Mouse (Mus musculus) stomach, postnatal 0 days (tissue): ENCODE data around the gene Mob3b. TPM values are rescaled to one million over a fixed set of nuclear protein-coding genes. Genes with fewer than 3 reads are reported as not detected.

Source experiments
- ATAC-seq: fragments of 200-750 bp; cut with Nextera tagmentation; 2 replicates; pipeline ENCODE4 v1.8.0; 2017; ENCODE audit not compliant: low FRiP score, low TSS enrichment
- DNase-seq: peaks from one replicate; pipeline ENCODE4 v3.0.0-alpha.2; 2016; ENCODE audit warnings: low spot score
- H3K27ac ChIP-seq: fragments of 300-500 bp; sonication (generic); replicated peaks from 2 replicates; pipeline ENCODE4 v1.5.1; 2014; ENCODE audit warnings: mild to moderate bottlenecking, control low read depth
- H3K27me3 ChIP-seq: fragments of 300-500 bp; sonication (generic); 2 replicates; pipeline ENCODE4 v1.6.1; 2014; ENCODE audit warnings: low read length; ENCODE audit not compliant: control insufficient read depth, insufficient read depth
- H3K36me3 ChIP-seq: fragments of 300-500 bp; sonication (generic); 2 replicates; pipeline ENCODE4 v1.6.1; 2014; ENCODE audit warnings: low read length, mixed read lengths; ENCODE audit not compliant: control insufficient read depth, insufficient read depth
- H3K4me1 ChIP-seq: fragments of 300-500 bp; sonication (generic); replicated peaks from 2 replicates; pipeline ENCODE4 v1.6.1; 2014; ENCODE audit warnings: antibody characterized with exemption; ENCODE audit not compliant: control insufficient read depth, insufficient read depth
- H3K4me2 ChIP-seq: fragments of 300-500 bp; sonication (generic); replicated peaks from 2 replicates; pipeline ENCODE4 v1.6.1; 2014; ENCODE audit warnings: low read depth, mild to moderate bottlenecking, control low read depth, moderate library complexity
- H3K4me3 ChIP-seq: fragments of 300-500 bp; sonication (generic); 2 replicates; pipeline ENCODE4 v1.5.1; 2014; ENCODE audit warnings: low read depth, low read length, control low read depth
- H3K9ac ChIP-seq: fragments of 300-500 bp; sonication (generic); 2 replicates; pipeline ENCODE4 v1.6.1; 2014; ENCODE audit warnings: mild to moderate bottlenecking, low read length, control low read depth, mixed read lengths
- H3K9me3 ChIP-seq: fragments of 300-500 bp; sonication (generic); 2 replicates; pipeline ENCODE4 v1.6.1; 2016; ENCODE audit warnings: low read length; ENCODE audit not compliant: control insufficient read depth
- CTCF ChIP-seq: IDR thresholded peaks from 2 replicates; pipeline ENCODE4 v1.5.1; 2016; ENCODE audit warnings: antibody characterized with exemption, low read depth, mild to moderate bottlenecking, moderate library complexity
- EP300 ChIP-seq: optimal IDR thresholded peaks from 2 replicates; pipeline ENCODE3; 2016; ENCODE audit warnings: antibody characterized with exemption
- WGBS: fragments of 180-500 bp; shearing (Covaris S2); extraction: QIAGEN DNeasy Blood & Tissue Kit; methylation state at CpG from one replicate; pipeline ENCODE4 v1.1.7; 2014; 5-methylcytosine and 5-hydroxymethylcytosine counted together
- polyA plus RNA-seq: library from polyadenylated mRNA; unstranded; fragments of >200 nt; fragmentation: Nextera tagmentation; extraction: Ambion mirVana; gene quantifications from 2 replicates; pipeline ENCODE4 v1.2.1, GENCODE M21; 2015

The Mob3b gene
- polyA plus RNA-seq, 1 experiment from 2014 or later: 15.0 TPM

- Histone ChIP-seq H3K27me3 (no peaks in the 10 kb centered on the region), H3K27ac (peak overlapping the region; percentile 53; the same call in 1 of the 2 replicates), H3K4me2 (no peak overlapping the region), H3K4me1 (peaks cover 7% of the 10 kb centered on the region; the same call in 1 of the 2 replicates), H3K4me3 (no peak overlapping the region), H3K9me3 (no peaks in the 10 kb centered on the region), H3K9ac (no peak overlapping the region), H3K36me3 (no peaks in the 10 kb centered on the region)
- no peak for DNase-seq
- no peak for TF ChIP-seq CTCF
- no peak for TF ChIP-seq EP300
- 0 out of 2 replicates have a peak, but pooled peaks have one; percentile 10 for ATAC-seq
- WGBS: 62% methylated on average over 12 of the region's 12 CpGs
Measured at GRCm38 (mm10) chr4:34987109-34987508, 170.2 kb downstream of the Mob3b start.

- Histone ChIP-seq H3K4me2 (no peak overlapping the region), H3K36me3 (no peaks in the 10 kb centered on the region), H3K9ac (no peak overlapping the region), H3K9me3 (no peaks in the 10 kb centered on the region), H3K27ac (peak overlapping the region; percentile 53; the same call in 1 of the 2 replicates), H3K4me3 (no peak overlapping the region), H3K4me1 (peaks cover 4% of the 10 kb centered on the region; the same call in 1 of the 2 replicates), H3K27me3 (no peaks in the 10 kb centered on the region)
- DNase-seq: no peak
- ATAC-seq: 0 out of 2 replicates have a peak, but pooled peaks have one; percentile 6
- no peak for TF ChIP-seq EP300
- TF ChIP-seq CTCF: peak; percentile 39; the same call in 1 of the 2 replicates
- 29% methylated on average over 4 of the region's 4 CpGs for WGBS
Measured at GRCm38 (mm10) chr4:34986647-34987046, 170.6 kb downstream of the Mob3b start.

- no peak overlapping the region for H3K4me2 ChIP-seq
- no peak overlapping the region for H3K9ac ChIP-seq
- H3K4me1 ChIP-seq: no peaks in the 10 kb centered on the region
- DNase-seq (peak; percentile 56), ATAC-seq (peak; percentile 75; the same call in 1 of the 2 replicates)
- no peaks in the 10 kb centered on the region for H3K9me3 ChIP-seq
- no peak overlapping the region for H3K27ac ChIP-seq
- no peak for TF ChIP-seq EP300
- no peak for TF ChIP-seq CTCF
- 69% methylated on average over 4 of the region's 4 CpGs for WGBS
- H3K4me3 ChIP-seq: no peak overlapping the region
- H3K27me3 ChIP-seq: no peaks in the 10 kb centered on the region
- H3K36me3 ChIP-seq: no peaks in the 10 kb centered on the region
Measured at GRCm38 (mm10) chr4:34984377-34984776, 172.9 kb downstream of the Mob3b start.

GRCm38 (mm10) chr4:34983511-34983910, 173.8 kb downstream of the Mob3b start:
- WGBS: 49% methylated on average over 6 of the region's 6 CpGs
- Histone ChIP-seq H3K4me1 (no peaks in the 10 kb centered on the region), H3K36me3 (no peaks in the 10 kb centered on the region), H3K9ac (no peak overlapping the region), H3K4me3 (no peak overlapping the region), H3K27ac (no peak overlapping the region), H3K9me3 (no peaks in the 10 kb centered on the region), H3K4me2 (no peak overlapping the region), H3K27me3 (no peaks in the 10 kb centered on the region)
- ATAC-seq (no peak), DNase-seq (no peak)
- TF ChIP-seq EP300 (no peak), CTCF (no peak)

GRCm38 (mm10) chr4:34981301-34982172, 175.7 kb downstream of the Mob3b start:
- H3K4me2 ChIP-seq: no peak overlapping the region
- ATAC-seq: no peak
- WGBS: 76% methylated on average over 8 of the region's 8 CpGs
- H3K4me3 ChIP-seq: no peak overlapping the region
- no peak for TF ChIP-seq EP300
- no peak for TF ChIP-seq CTCF
- H3K27me3 ChIP-seq: no peaks in the 10 kb centered on the region
- H3K27ac ChIP-seq: no peak overlapping the region
- no peak for DNase-seq
- no peak overlapping the region for H3K9ac ChIP-seq
- no peaks in the 10 kb centered on the region for H3K36me3 ChIP-seq
- no peaks in the 10 kb centered on the region for H3K9me3 ChIP-seq
- H3K4me1 ChIP-seq: no peaks in the 10 kb centered on the region
